ENCODE assay signal across 24 mouse cellular contexts in the genomic region with DNA sequence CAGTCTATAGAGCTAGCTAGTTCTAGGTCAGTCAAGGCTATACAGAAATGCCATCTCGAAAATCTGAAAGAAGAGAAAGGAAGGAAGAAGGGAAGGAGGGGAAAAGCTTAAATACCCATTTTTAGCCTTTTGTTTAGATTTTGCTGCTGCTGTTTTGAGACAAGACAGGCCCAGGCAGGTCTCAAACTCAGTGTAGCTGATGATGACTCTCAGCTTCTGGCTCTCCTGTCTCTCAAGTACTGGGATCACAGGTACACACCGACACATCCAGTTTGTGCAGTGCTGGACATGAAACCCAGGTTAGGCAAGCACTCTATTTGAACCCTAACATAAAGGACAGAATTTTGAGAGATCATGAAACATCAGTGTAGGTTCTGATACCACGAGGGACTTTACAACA. TPM values are rescaled to one million over a fixed set of nuclear protein-coding genes. Genes with fewer than 3 reads are reported as not detected.
DNase-seq lines count a peak whose midpoint lies in the region; ATAC-seq and TF ChIP-seq lines count a peak whose summit lies in the region.
"Had no signal": no experiment of that assay in that cellular context is flagged by ENCODE, and none has a peak within 500 bp of the region (broad histone marks: within the 10 kb centered on the region; RNA-seq: fewer than 3 reads in every experiment).

No protein-coding gene starts in this region.

- ATAC-seq in hindbrain, postnatal 0 days, result no peak
- ATAC-seq in hindbrain, embryonic 16.5 days, result no peak
- no peak for ATAC-seq in stomach, embryonic 15.5 days (ENCODE audit: insufficient read depth, low FRiP score, low read depth)
- ATAC-seq in stomach, postnatal 0 days (ENCODE audit: low FRiP score, low TSS enrichment), result no peak
- ATAC-seq: activated CD4-positive, CD25-positive, alpha-beta regulatory T cell, adult 4 months; intestine, embryonic 15.5 days had no signal

- no peak overlapping the region for H3K27ac ChIP-seq in hindbrain, postnatal 0 days
- H3K27ac ChIP-seq in hindbrain, embryonic 16.5 days (ENCODE audit: low read depth, low read length), result no peak overlapping the region
- H3K27ac ChIP-seq in stomach, embryonic 15.5 days, result no peak overlapping the region
- no peak overlapping the region for H3K27ac ChIP-seq in stomach, postnatal 0 days (replicated peaks)
- H3K27ac ChIP-seq: forebrain, embryonic 10.5 days; hindbrain, embryonic 10.5 days; intestine, embryonic 15.5 days; liver, embryonic 15.5 days; lung, embryonic 15.5 days; neural tube, embryonic 15.5 days had no signal

- 0 out of 2 replicates have a peak overlapping the region, but pooled peaks have one; percentile 80 for H3K4me2 ChIP-seq in hindbrain, postnatal 0 days (ENCODE audit: low read depth, low read length)
- H3K4me2 ChIP-seq in hindbrain, embryonic 16.5 days (ENCODE audit: low read length), result no peak overlapping the region
- 0 out of 2 replicates have a peak overlapping the region, but pooled peaks have one; percentile 87 for H3K4me2 ChIP-seq in stomach, embryonic 15.5 days
- H3K4me2 ChIP-seq in stomach, postnatal 0 days (replicated peaks; ENCODE audit: low read depth), result no peak overlapping the region

- no peaks in the 10 kb centered on the region for H3K27me3 ChIP-seq in hindbrain, postnatal 0 days (ENCODE audit: insufficient read depth, low read length)
- no peaks in the 10 kb centered on the region for H3K27me3 ChIP-seq in hindbrain, embryonic 16.5 days (replicated peaks; ENCODE audit: control insufficient read depth, insufficient read depth, low read length)
- H3K27me3 ChIP-seq in stomach, embryonic 15.5 days (replicated peaks), result no peaks in the 10 kb centered on the region
- no peaks in the 10 kb centered on the region for H3K27me3 ChIP-seq in stomach, postnatal 0 days (ENCODE audit: control insufficient read depth, insufficient read depth, low read length)
- H3K27me3 ChIP-seq: intestine, embryonic 15.5 days; neural tube, embryonic 15.5 days had no signal

- no peaks in the 10 kb centered on the region for H3K4me1 ChIP-seq in hindbrain, postnatal 0 days (ENCODE audit: insufficient read depth, low read length)
- H3K4me1 ChIP-seq in hindbrain, embryonic 16.5 days (ENCODE audit: control insufficient read depth, insufficient read depth, low read depth, low read length), result no peaks in the 10 kb centered on the region
- no peaks in the 10 kb centered on the region for H3K4me1 ChIP-seq in stomach, embryonic 15.5 days
- H3K4me1 ChIP-seq in stomach, postnatal 0 days (replicated peaks; ENCODE audit: control insufficient read depth, insufficient read depth), result no peaks in the 10 kb centered on the region
- H3K4me1 ChIP-seq: intestine, embryonic 15.5 days had no signal

- H3K4me3 ChIP-seq in hindbrain, postnatal 0 days (ENCODE audit: low read length), result no peak overlapping the region
- H3K4me3 ChIP-seq in hindbrain, embryonic 16.5 days (ENCODE audit: low read length), result no peak overlapping the region
- H3K4me3 ChIP-seq in stomach, embryonic 15.5 days (replicated peaks), result no peak overlapping the region
- H3K4me3 ChIP-seq in stomach, postnatal 0 days (ENCODE audit: low read depth, low read length), result no peak overlapping the region
- H3K4me3 ChIP-seq: liver, embryonic 15.5 days had no signal

- DNase-seq in heart, adult 11 months, result peak; percentile 70
- DNase-seq in heart, adult 18-20 months, result no peak
- no peak for DNase-seq in hindbrain, postnatal 0 days (ENCODE audit: low spot score)
- no peak for DNase-seq in stomach, postnatal 0 days (ENCODE audit: low spot score)
- DNase-seq in kidney, postnatal 25 days, result no peak
- DNase-seq: adrenal gland, adult 8-10 months; B cell, adult 2 months; cerebellum, adult 18-20 months; cerebellum, postnatal 25 days; kidney, adult 9 months; kidney, postnatal 14 days; liver; lung, postnatal 4 days; right cerebral cortex, adult 18-20 months; right cerebral cortex, postnatal 4 days had no signal

- TF ChIP-seq CTCF in hindbrain, postnatal 0 days (IDR thresholded peaks at IDR 0.05; ENCODE audit: low read depth), result no peak
- TF ChIP-seq CTCF in stomach, postnatal 0 days (IDR thresholded peaks at IDR 0.05; ENCODE audit: low read depth), result no peak

- H3K36me3 ChIP-seq in hindbrain, postnatal 0 days (ENCODE audit: insufficient read depth, low read length), result no peaks in the 10 kb centered on the region
- no peaks in the 10 kb centered on the region for H3K36me3 ChIP-seq in hindbrain, embryonic 16.5 days (ENCODE audit: control insufficient read depth, insufficient read depth, low read length)
- no peaks in the 10 kb centered on the region for H3K36me3 ChIP-seq in stomach, embryonic 15.5 days
- no peaks in the 10 kb centered on the region for H3K36me3 ChIP-seq in stomach, postnatal 0 days (ENCODE audit: control insufficient read depth, insufficient read depth, low read length)
- H3K36me3 ChIP-seq: forebrain, embryonic 10.5 days; hindbrain, embryonic 10.5 days; intestine, embryonic 15.5 days; liver, embryonic 15.5 days; lung, embryonic 15.5 days; neural tube, embryonic 15.5 days had no signal

- 78% methylated on average over 3 of the region's 3 CpGs for WGBS in hindbrain, postnatal 0 days
- WGBS in hindbrain, embryonic 16.5 days, result 86% methylated on average over 3 of the region's 3 CpGs
- 57% methylated on average over 3 of the region's 3 CpGs for WGBS in stomach, embryonic 15.5 days
- WGBS in stomach, postnatal 0 days, result 53% methylated on average over 3 of the region's 3 CpGs

- no peak overlapping the region for H3K9ac ChIP-seq in hindbrain, postnatal 0 days (replicated peaks; ENCODE audit: low read length)
- H3K9ac ChIP-seq in hindbrain, embryonic 16.5 days (ENCODE audit: low read depth, low read length), result no peak overlapping the region
- no peak overlapping the region for H3K9ac ChIP-seq in stomach, embryonic 15.5 days
- no peak overlapping the region for H3K9ac ChIP-seq in stomach, postnatal 0 days (ENCODE audit: low read length)
- H3K9ac ChIP-seq: intestine, embryonic 15.5 days; liver, embryonic 15.5 days; lung, embryonic 15.5 days had no signal

- TF ChIP-seq EP300 in stomach, postnatal 0 days (optimal IDR thresholded peaks at IDR 0.05), result no peak

- H3K9me3 ChIP-seq in hindbrain, postnatal 0 days (ENCODE audit: low read length), result no peaks in the 10 kb centered on the region
- no peaks in the 10 kb centered on the region for H3K9me3 ChIP-seq in hindbrain, embryonic 16.5 days (ENCODE audit: control insufficient read depth, low read length)
- no peaks in the 10 kb centered on the region for H3K9me3 ChIP-seq in stomach, embryonic 15.5 days
- H3K9me3 ChIP-seq in stomach, postnatal 0 days (ENCODE audit: control insufficient read depth, low read length), result no peaks in the 10 kb centered on the region
- H3K9me3 ChIP-seq: forebrain, embryonic 10.5 days; hindbrain, embryonic 10.5 days; intestine, embryonic 15.5 days; liver, embryonic 15.5 days; lung, embryonic 15.5 days; neural tube, embryonic 15.5 days had no signal

RNA-seq across cellular contexts. Expression of a gene that starts 1.6 kb away (rescaled TPM):
- 10 to 100 TPM; 10.2 to 11.1 TPM for total RNA-seq in heart, adult 18-20 months (2021)
- total RNA-seq in hindbrain, postnatal 0 days (2014; rRNA removed), result 38.7 and 40.1 TPM in 2 replicates
- polyA plus RNA-seq in hindbrain, postnatal 0 days (2015; fragmentation: Nextera tagmentation; extraction: Ambion mirVana), result 32.0 and 33.4 TPM in 2 replicates
- 40.7 and 42.5 TPM in 2 replicates for polyA plus RNA-seq in hindbrain, embryonic 16.5 days (2015; fragmentation: Nextera tagmentation; extraction: Ambion mirVana)
- 11.9 and 14.7 TPM in 2 replicates for polyA plus RNA-seq in stomach, embryonic 15.5 days (2015; fragmentation: Nextera tagmentation; extraction: Ambion mirVana)
- polyA plus RNA-seq in stomach, postnatal 0 days (2015; fragmentation: Nextera tagmentation; extraction: Ambion mirVana), result 7.7 and 8.4 TPM in 2 replicates

Comparison
In these comparisons a context has a peak if more than half of its experiments do, and no peak if none do; other contexts are left out.
1. H3K4me2 ChIP-seq: peak in hindbrain, postnatal 0 days (single experiment) and stomach, embryonic 15.5 days (single experiment); none in hindbrain, embryonic 16.5 days (single experiment) and stomach, postnatal 0 days (single experiment).